Mouse (Mus musculus) spleen, postnatal 14 days (tissue): ENCODE data around the gene Dcun1d3.

ENCODE experiments used
- DNase-seq, 2 experiments: peaks; one replicate each; pipeline ENCODE4 v3.0.0; 2021 to 2022; ENCODE audit warnings: low spot score in 2 of 2

The Dcun1d3 gene

GRCm38 (mm10) chr7:119895639-119896512 is at the start of gene Dcun1d3, which contains the start of gene Lyrm1:
Gene Dcun1d3 (minus strand): TSS chr7:119896298.
Gene Lyrm1 (plus strand): TSS chr7:119895861.
- DNase-seq = peak; percentile 87 to 92

- no peak for DNase-seq
Observed at GRCm38 (mm10) chr7:119941569-119941968, 45.5 kb upstream of the Dcun1d3 start.

GRCm38 (mm10) chr7:119937036-119937435 is 40.9 kb upstream of the Dcun1d3 start:
- no peak for DNase-seq

GRCm38 (mm10) chr7:119936321-119936720 is 40.2 kb upstream of the Dcun1d3 start:
- no peak for DNase-seq

GRCm38 (mm10) chr7:119928783-119929440 is 32.8 kb upstream of the Dcun1d3 start:
- no peak for DNase-seq

GRCm38 (mm10) chr7:119921054-119921453 is 25.0 kb upstream of the Dcun1d3 start:
- DNase-seq = no peak

- DNase-seq = no peak
Observed at GRCm38 (mm10) chr7:119920457-119920856, 24.4 kb upstream of the Dcun1d3 start.

GRCm38 (mm10) chr7:119911727-119912126 is 15.6 kb upstream of the Dcun1d3 start:
- DNase-seq = no peak

GRCm38 (mm10) chr7:119906523-119907215 is 10.6 kb upstream of the Dcun1d3 start:
- DNase-seq = no peak

GRCm38 (mm10) chr7:119899386-119900057 is 3.4 kb upstream of the Dcun1d3 start:
- DNase-seq = no peak

GRCm38 (mm10) chr7:119898247-119898856 is 2.3 kb upstream of the Dcun1d3 start:
- DNase-seq = no peak

- DNase-seq = no peak
Observed at GRCm38 (mm10) chr7:119897521-119898109, 1.5 kb upstream of the Dcun1d3 start.

- no peak for DNase-seq
Observed at GRCm38 (mm10) chr7:119894818-119895544, 1.1 kb downstream of the Dcun1d3 start.

- DNase-seq = no peak
Observed at GRCm38 (mm10) chr7:119892742-119893141, 3.4 kb downstream of the Dcun1d3 start.

- DNase-seq = no peak
Observed at GRCm38 (mm10) chr7:119892198-119892597, 3.9 kb downstream of the Dcun1d3 start.

GRCm38 (mm10) chr7:119887887-119888286 is 8.2 kb downstream of the Dcun1d3 start:
- no peak for DNase-seq

GRCm38 (mm10) chr7:119881229-119881628 is 14.9 kb downstream of the Dcun1d3 start:
- no peak for DNase-seq

GRCm38 (mm10) chr7:119880345-119880744 is 15.8 kb downstream of the Dcun1d3 start:
- DNase-seq = no peak

- DNase-seq = no peak
Observed at GRCm38 (mm10) chr7:119879171-119879570, 16.9 kb downstream of the Dcun1d3 start.

- DNase-seq = no peak
Observed at GRCm38 (mm10) chr7:119875776-119876440, 20.2 kb downstream of the Dcun1d3 start.
